Mouse (Mus musculus): Measurements from ENCODE around the gene Gpr88.

DNA sequence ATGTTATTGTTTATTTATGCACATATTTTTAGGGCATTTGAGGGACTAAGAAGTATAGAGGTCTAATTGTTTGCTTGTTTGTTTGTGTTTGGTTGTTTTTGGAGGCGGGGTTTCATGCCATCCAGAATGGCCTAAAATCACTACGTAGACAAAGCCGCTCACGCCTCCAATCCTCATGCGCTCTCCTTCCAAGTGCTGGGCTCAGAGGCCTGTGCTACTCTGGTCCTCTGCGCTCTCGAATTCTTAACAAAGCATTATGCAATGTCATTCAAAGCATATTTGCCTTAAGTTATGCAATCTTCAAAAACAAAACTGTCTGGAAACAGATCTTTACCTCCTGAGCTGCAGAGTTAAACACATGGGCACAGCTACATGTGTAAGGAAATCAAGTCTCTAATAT, 49.3 kb upstream of the Gpr88 start:
- TF ChIP-seq CTCF (conservative IDR thresholded peaks at IDR 0.05 in 1 of 2, IDR thresholded peaks at IDR 0.05 in 1 of 2; ENCODE audit: low read depth in 2 of 2, low read length in 2 of 2) (no peak), ELF1 (IDR thresholded peaks at IDR 0.05; ENCODE audit: low read depth, low read length) (no peak), EP300 (IDR thresholded peaks at IDR 0.05; ENCODE audit: low read length) (no peak), USF1 (IDR thresholded peaks at IDR 0.05; ENCODE audit: low read depth, low read length) (no peak)
